Mouse (Mus musculus): ENCODE results near the gene Actr10. TPM values are rescaled to one million over a fixed set of nuclear protein-coding genes. Genes with fewer than 3 reads are reported as not detected.

The Actr10 gene
- 1.4 and 1.9 TPM in 2 replicates for polyA plus RNA-seq (2012; ENCODE audit: insufficient read depth, low replicate concordance)

DNA sequence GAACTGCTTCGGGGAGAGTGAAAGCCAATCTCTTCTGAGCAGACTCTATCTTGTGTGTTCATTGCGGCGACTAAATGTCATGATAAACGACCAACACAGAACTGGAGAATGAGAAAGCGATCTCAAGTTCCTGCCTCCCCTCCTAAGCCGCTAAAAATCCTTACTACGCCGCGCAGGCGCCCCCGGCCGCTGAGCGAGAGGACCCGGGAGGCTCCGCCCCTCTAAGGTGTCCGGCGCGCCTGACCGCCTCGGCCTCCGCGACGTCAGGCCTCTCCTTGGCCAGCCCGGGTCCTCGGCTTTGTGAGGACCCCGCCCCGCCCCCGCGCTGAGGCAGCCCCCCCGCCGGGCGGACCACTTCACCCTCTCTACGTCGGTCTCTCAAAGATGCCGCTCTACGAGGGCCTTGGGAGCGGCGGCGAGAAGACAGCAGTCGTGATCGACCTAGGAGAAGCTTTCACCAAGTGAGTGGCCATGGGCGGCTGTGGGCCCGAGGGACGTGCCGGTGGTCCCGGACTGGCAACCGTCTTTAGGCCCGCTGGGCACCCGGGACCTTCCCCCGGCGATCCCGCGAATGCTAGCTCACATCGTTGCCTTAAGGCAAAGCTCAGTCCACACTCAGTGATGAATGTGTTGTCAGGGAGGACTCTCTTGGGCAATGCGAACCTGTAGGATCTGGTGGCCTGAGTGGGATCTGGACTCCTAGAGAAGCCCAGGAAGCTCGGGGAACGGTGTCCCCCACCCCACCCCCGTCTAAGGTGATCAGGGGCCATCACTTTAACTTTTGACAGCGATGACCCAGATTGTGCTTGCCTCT lies at the start of gene Actr10:
TSS of gene Actr10 (plus strand) at position 287 of the 814 bp plus-strand sequence.
- Histone ChIP-seq H3K36me3 (replicated peaks; ENCODE audit: low read length) (peaks cover 33% of the 10 kb centered on the region), H3K4me3 (replicated peaks) (peak within 1 kb of the TSS; percentile 99), H3K9me3 (peaks cover 23% of the 10 kb centered on the region)

DNA sequence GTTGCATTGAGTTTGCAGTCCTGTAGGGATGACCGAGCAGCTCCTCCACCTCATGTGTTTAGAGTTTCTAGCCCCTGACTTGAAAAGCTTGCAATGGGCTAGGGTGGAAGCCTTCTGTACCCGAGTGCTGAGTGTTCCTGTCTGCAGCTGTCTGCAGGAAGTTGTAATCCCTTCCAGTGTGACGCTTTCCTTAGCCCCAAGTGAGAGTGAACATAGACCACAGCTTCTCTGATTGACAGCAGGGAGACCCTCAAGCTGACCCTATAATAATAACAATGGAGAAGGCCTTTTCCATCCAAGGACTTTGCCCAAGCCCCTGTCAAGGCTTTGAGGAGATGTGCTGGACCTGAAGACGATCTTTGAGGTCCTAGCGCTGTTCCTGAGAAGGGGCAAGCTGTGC lies 47.3 kb upstream of the Actr10 start:
- no peaks in the 10 kb centered on the region for H3K9me3 ChIP-seq
- TF ChIP-seq GATA1 (IDR thresholded peaks at IDR 0.05; ENCODE audit: borderline replicate concordance, low read length) (no peak), FLI1 (IDR thresholded peaks at IDR 0.05; ENCODE audit: low read length) (no peak)
- H3K4me1 ChIP-seq, result peaks cover 13% of the 10 kb centered on the region

More for the DNA sequence above, at the start of gene Actr10:
- TF ChIP-seq GATA1 (IDR thresholded peaks at IDR 0.05; ENCODE audit: borderline replicate concordance, low read length), result no peak
- TF ChIP-seq FLI1 (IDR thresholded peaks at IDR 0.05; ENCODE audit: low read length), result no peak
- no peaks in the 10 kb centered on the region for H3K27me3 ChIP-seq (replicated peaks)
- peaks cover 10% of the 10 kb centered on the region for H3K4me1 ChIP-seq

DNA sequence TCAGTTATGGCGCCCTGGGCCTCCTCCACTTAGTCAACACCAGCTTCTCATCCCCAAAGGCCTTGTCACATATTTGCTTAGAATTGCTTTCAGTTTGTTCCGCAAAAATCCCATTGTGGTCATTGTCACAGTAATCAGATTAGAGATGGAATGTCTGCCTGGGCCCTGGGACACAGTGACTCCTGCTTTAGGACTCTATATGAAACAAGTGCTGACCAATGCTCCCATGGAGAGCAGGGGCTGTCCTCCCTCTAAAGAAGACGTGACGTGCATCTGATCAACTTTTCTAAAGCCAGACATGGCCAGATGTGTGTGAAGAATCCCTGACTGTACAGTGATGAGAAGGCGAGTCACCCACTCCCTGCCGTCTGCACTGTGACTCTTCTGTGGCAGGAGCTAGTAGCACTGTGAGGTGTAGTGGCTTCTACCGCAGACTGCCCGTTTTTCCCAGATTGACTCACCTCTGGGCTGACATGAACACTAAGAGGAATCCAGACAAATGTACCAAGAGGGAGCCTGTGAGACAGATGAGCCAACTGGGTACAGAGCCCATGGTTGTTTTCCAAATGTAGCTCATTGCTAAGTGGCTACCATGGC lies 46.7 kb upstream of the Actr10 start:
- peaks cover 93% of the 10 kb centered on the region for H3K36me3 ChIP-seq (replicated peaks; ENCODE audit: low read length)
- no peaks in the 10 kb centered on the region for H3K27me3 ChIP-seq (replicated peaks)
- H3K4me1 ChIP-seq, result peaks cover 9% of the 10 kb centered on the region
- TF ChIP-seq FLI1 (IDR thresholded peaks at IDR 0.05; ENCODE audit: low read length) (no peak), GATA1 (IDR thresholded peaks at IDR 0.05; ENCODE audit: borderline replicate concordance, low read length) (no peak)
- H3K4me3 ChIP-seq (replicated peaks), result no peak overlapping the region
- no peaks in the 10 kb centered on the region for H3K9me3 ChIP-seq

More for the DNA sequence above, 47.3 kb upstream of the Actr10 start:
- H3K27me3 ChIP-seq (replicated peaks), result no peaks in the 10 kb centered on the region
- peaks cover 94% of the 10 kb centered on the region for H3K36me3 ChIP-seq (replicated peaks; ENCODE audit: low read length)
- no peak overlapping the region for H3K4me3 ChIP-seq (replicated peaks)

DNA sequence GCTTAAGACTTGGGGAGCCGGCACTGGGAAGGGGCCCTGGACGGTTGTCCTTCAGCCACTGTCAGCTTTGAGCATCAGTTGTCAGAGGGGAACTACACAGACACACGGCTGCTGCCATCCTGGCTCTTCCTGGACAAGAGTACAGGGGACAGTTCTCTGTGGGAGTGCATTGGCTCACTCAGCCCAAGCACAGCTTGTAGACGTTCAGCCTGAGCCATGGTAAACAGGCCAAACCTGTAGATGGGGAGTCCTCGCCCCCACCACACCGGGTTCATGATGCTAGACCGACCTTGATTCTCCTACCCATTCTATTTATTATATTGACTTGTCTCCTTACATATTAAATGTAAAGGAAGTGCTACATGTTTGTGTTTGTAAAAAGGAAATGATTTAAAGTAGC lies 42.4 kb upstream of the Actr10 start:
- Histone ChIP-seq H3K4me1 (no peaks in the 10 kb centered on the region; the same call in 1 of the 2 replicates), H3K36me3 (replicated peaks; ENCODE audit: low read length) (peaks cover 91% of the 10 kb centered on the region), H3K27me3 (replicated peaks) (no peaks in the 10 kb centered on the region), H3K9me3 (no peaks in the 10 kb centered on the region), H3K4me3 (replicated peaks) (no peak overlapping the region)
- TF ChIP-seq GATA1 (IDR thresholded peaks at IDR 0.05; ENCODE audit: borderline replicate concordance, low read length) (no peak), FLI1 (IDR thresholded peaks at IDR 0.05; ENCODE audit: low read length) (no peak)

DNA sequence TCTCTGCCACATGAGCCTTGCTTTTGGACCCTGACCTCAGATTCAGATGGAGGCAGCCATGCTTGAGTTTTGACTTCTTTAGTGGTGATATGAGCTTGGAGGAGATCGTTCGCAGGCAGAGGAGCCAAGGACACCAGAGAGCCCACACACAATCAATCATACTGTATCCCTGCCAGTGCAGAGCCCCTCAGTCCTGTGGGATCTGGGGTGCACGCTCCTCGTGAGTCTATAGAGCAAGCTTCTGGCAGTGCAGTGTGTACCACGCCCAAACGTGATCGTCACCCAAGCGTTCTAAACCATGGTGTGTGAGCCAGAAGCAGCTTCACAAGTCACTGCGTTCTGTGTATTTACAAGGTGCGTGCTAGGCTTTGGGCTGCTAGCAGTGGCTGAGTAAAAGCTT lies 41.6 kb upstream of the Actr10 start:
- H3K4me3 ChIP-seq (replicated peaks), result no peak overlapping the region
- H3K4me1 ChIP-seq, result no peaks in the 10 kb centered on the region; the same call in 1 of the 2 replicates
- TF ChIP-seq GATA1 (IDR thresholded peaks at IDR 0.05; ENCODE audit: borderline replicate concordance, low read length) (no peak), FLI1 (IDR thresholded peaks at IDR 0.05; ENCODE audit: low read length) (no peak)

DNA sequence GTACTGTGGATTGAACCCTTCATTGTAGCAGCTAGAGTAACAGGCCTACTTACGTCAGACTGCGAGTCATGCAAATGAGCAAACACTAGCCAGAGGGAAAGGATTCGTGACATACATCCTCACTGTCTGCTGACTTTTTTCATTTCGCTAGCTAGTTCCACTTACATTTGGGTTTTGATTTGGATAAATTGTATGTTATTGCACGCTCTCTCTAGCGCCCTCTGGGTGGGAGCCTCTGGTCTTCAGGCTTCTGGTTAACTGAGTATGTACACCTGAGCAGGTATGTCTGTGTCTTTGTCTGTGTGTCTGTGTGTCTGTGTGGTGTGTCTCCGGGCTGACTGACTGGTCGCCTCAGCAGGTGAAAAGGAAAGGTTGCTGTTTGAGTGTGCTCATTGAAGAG lies 40.2 kb upstream of the Actr10 start:
- H3K4me3 ChIP-seq (replicated peaks), result no peak overlapping the region
- no peaks in the 10 kb centered on the region for H3K4me1 ChIP-seq
- no peaks in the 10 kb centered on the region for H3K9me3 ChIP-seq
- H3K27me3 ChIP-seq (replicated peaks), result no peaks in the 10 kb centered on the region
- H3K36me3 ChIP-seq (replicated peaks; ENCODE audit: low read length), result peaks cover 81% of the 10 kb centered on the region
- TF ChIP-seq FLI1 (IDR thresholded peaks at IDR 0.05; ENCODE audit: low read length), result no peak
- no peak for TF ChIP-seq GATA1 (IDR thresholded peaks at IDR 0.05; ENCODE audit: borderline replicate concordance, low read length)

More for the DNA sequence above, 41.6 kb upstream of the Actr10 start:
- H3K27me3 ChIP-seq (replicated peaks), result no peaks in the 10 kb centered on the region
- H3K9me3 ChIP-seq, result no peaks in the 10 kb centered on the region
- peaks cover 83% of the 10 kb centered on the region for H3K36me3 ChIP-seq (replicated peaks; ENCODE audit: low read length)

DNA sequence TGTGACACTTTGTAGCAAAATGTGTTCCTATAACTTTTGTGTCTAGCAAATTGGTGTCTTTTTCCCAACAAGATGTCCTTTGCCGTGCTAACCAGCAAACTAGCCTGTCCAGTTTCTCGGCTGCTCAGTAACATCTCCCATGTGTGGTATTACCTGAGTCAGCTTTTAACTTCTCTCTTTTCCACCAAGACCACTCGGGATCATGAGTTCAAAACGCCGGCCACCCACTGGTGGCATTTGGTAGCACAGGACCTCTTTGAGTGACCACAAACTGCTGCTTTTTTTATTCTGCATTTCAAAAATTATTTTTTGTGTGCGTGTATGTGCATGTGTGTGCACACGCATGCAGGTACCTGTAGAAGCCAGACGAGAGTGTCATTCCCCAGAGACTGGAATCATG lies 39.2 kb upstream of the Actr10 start:
- H3K36me3 ChIP-seq (replicated peaks; ENCODE audit: low read length), result peaks cover 81% of the 10 kb centered on the region
- no peaks in the 10 kb centered on the region for H3K4me1 ChIP-seq
- no peaks in the 10 kb centered on the region for H3K27me3 ChIP-seq (replicated peaks)
- H3K4me3 ChIP-seq (replicated peaks), result no peak overlapping the region
- no peak for TF ChIP-seq GATA1 (IDR thresholded peaks at IDR 0.05; ENCODE audit: borderline replicate concordance, low read length)
- no peaks in the 10 kb centered on the region for H3K9me3 ChIP-seq

DNA sequence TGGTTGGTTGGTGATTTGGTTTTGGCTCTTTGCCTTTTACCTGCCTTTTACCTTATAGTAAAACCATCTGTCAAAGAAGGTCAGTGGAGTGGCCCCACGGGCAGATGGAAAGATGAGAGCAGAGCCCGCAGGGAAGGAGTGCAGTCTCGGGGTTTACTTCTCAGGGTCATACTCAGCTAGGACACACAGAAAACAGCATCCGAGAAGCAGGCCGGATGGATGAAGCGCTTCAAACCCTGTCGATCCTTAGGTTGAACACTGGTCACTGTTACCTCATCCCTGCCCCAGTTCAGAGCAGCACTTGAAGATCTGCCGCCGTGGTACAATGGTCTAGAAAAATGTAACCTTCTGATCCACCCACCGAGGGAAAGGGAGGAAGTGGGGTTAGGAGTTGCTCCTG lies 33.2 kb upstream of the Actr10 start:
- Histone ChIP-seq H3K36me3 (replicated peaks; ENCODE audit: low read length) (peaks cover 29% of the 10 kb centered on the region), H3K4me1 (no peaks in the 10 kb centered on the region), H3K27me3 (replicated peaks) (peaks cover 6% of the 10 kb centered on the region), H3K4me3 (replicated peaks) (no peak overlapping the region), H3K9me3 (peaks cover 6% of the 10 kb centered on the region)
- TF ChIP-seq FLI1 (IDR thresholded peaks at IDR 0.05; ENCODE audit: low read length), result no peak
- no peak for TF ChIP-seq GATA1 (IDR thresholded peaks at IDR 0.05; ENCODE audit: borderline replicate concordance, low read length)

DNA sequence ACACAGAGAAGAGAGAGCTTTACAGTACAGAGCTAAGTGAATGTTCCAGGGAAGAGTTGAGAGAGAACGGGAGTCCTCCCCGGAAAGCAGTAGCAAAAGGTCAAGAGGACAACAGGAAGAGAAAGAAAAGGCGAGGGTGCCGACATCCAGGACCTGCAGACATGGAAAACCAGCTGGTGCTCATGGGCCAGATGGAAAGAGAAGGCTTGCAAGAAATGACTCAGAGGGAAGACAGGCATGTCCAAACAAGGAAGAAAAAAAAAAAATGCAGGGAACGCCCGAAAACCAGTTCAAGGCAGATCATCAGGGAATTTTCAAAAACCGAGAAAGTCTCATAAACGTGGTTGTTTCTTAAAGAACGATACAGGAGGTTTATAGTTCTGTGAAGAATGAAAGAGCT lies 30.8 kb upstream of the Actr10 start:
- H3K36me3 ChIP-seq (replicated peaks; ENCODE audit: low read length), result peaks cover 18% of the 10 kb centered on the region
- H3K27me3 ChIP-seq (replicated peaks), result peaks cover 6% of the 10 kb centered on the region
- no peak for TF ChIP-seq FLI1 (IDR thresholded peaks at IDR 0.05; ENCODE audit: low read length)
- TF ChIP-seq GATA1 (IDR thresholded peaks at IDR 0.05; ENCODE audit: borderline replicate concordance, low read length), result no peak
- no peak overlapping the region for H3K4me3 ChIP-seq (replicated peaks)
- peaks cover 20% of the 10 kb centered on the region for H3K4me1 ChIP-seq
- peaks cover 6% of the 10 kb centered on the region for H3K9me3 ChIP-seq

DNA sequence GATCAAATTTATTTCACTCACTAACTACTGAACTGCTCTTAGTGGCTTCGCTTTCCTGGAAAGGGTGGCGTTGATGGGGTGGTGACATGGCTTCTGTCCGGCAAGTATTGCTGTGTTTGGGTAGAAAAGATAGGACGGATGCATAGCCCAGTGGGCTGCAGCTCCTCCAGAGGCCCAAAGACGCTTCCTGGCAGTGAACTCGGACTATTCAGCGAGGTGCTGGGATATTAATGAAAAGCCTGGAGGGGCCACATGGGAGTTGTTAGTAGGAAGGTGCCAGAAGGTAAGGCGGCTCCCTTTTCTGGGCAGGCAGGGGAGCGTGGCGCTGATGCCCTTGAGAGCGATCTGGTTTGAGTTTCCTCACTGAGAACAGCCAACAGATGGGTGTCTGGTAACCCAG lies 30.0 kb upstream of the Actr10 start:
- TF ChIP-seq FLI1 (IDR thresholded peaks at IDR 0.05; ENCODE audit: low read length) (no peak), GATA1 (IDR thresholded peaks at IDR 0.05; ENCODE audit: borderline replicate concordance, low read length) (no peak)

More for the DNA sequence above, 30.0 kb upstream of the Actr10 start:
- H3K36me3 ChIP-seq (replicated peaks; ENCODE audit: low read length), result peaks cover 12% of the 10 kb centered on the region
- no peak overlapping the region for H3K4me3 ChIP-seq (replicated peaks)
- peaks cover 25% of the 10 kb centered on the region for H3K4me1 ChIP-seq
- H3K27me3 ChIP-seq (replicated peaks), result peaks cover 8% of the 10 kb centered on the region
- peaks cover 6% of the 10 kb centered on the region for H3K9me3 ChIP-seq
